Mouse (Mus musculus) testis, adult 2 months (tissue): Measurements from ENCODE around the gene Osbpl2.

Source experiments
- CTCF ChIP-seq: fragments of 200-500 bp; IDR thresholded peaks from 2 replicates; pipeline ENCODE4 v1.5.1; 2012; ENCODE audit warnings: low read depth, mild to moderate bottlenecking, inconsistent platforms, low read length, moderate library complexity; ENCODE audit not compliant: control insufficient read depth, insufficient read depth, insufficient replicate concordance
- POLR2A ChIP-seq: fragments of 200-500 bp; IDR thresholded peaks from 2 replicates; pipeline ENCODE4 v1.6.1; 2012; ENCODE audit warnings: low read depth, mild to moderate bottlenecking, inconsistent platforms, low read length, moderate library complexity; ENCODE audit not compliant: control insufficient read depth

DNA sequence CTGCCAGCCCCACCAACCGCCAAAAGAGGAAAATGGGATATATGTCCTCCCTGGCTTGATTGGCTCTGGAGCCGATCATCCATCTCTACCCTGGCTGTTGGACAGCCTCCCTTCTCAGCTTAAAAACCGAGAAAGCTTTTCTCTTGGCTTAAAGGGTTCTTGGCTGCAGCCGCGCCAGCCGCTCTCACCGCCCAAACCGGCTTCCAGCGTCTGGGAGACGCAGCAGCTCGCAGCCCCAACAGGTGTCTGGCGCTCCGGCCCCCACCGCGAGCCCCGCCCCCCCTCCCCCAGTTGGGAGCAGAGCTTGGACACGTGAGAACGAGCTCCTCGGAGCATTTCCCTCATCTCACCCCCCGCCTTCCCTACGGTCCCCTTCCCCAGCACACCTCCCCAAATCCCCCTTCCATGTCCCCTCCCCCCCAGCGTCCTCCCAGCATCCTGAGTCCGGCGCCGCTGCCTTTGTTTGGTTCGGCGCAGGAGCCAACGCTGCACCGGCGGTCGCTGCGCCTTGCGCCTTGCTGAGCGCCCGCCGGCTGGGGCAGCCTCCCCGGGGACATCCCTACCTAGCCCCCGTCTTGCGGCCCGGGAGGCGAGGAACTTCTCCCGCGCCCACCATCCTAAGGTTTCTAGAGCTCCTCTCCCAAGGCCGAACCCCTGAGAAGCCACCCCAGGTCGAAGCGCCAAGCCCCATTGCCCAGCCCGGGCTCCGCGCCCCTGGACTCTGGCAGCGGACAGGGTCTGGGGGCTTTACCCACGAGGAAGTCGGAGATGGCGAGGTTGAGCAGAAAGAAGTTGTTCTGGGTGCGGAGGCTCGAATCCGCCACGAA, 15.7 kb upstream of the Osbpl2 start:
- no peak for TF ChIP-seq CTCF
- no peak for TF ChIP-seq POLR2A
